Mouse (Mus musculus): ENCODE results near the gene Nckap5. TPM values are rescaled to one million over a fixed set of nuclear protein-coding genes. Genes with fewer than 3 reads are reported as not detected.

Gene Nckap5
- polyA plus RNA-seq (2017; shearing (Covaris generic)) = 0.48 TPM

DNA sequence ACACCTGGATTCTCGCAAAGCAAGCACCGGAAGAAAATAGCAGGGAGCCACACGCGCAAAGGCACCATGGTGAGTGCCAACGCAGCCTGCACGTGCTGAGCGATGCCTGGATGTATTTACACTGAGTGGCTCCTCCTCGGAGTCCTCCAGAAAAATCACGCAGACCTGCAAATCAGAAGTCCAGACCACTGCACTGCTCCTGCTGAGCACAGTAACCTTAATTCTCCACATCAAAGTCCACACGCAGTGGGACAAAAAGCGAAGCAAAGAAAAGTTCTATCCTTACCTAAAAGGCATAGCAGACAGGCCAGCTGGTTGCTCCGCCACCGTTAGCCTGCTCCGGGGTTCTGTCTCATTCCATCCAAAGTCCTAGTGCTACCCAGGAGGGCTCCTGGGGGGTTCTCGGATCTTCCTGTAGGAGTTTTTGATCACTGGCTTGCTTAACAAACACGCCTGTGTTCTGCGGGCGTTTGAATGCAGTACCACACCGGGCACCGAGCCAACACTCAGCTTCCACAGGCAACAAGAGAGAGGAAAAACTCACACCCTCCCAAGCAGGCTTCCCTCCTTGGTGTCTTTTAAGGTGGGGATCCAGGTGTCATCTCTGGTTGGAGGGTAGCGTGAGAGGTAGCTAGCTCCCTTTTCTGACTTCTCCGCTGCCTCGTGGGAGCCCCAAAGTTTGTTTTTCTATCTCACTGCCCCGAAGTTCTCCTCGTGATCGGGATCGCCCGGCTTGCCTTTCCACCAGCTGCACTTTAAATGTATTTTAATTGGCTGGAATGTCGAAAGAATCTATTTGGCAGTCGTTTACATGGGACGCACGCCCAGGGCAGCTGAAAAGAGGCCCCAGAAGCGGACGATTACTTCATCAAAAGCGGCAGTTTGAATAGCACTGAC, at the start of gene Nckap5:
Nckap5 (minus strand) TSS at position 769 of the 897 bp plus-strand sequence.

DNA sequence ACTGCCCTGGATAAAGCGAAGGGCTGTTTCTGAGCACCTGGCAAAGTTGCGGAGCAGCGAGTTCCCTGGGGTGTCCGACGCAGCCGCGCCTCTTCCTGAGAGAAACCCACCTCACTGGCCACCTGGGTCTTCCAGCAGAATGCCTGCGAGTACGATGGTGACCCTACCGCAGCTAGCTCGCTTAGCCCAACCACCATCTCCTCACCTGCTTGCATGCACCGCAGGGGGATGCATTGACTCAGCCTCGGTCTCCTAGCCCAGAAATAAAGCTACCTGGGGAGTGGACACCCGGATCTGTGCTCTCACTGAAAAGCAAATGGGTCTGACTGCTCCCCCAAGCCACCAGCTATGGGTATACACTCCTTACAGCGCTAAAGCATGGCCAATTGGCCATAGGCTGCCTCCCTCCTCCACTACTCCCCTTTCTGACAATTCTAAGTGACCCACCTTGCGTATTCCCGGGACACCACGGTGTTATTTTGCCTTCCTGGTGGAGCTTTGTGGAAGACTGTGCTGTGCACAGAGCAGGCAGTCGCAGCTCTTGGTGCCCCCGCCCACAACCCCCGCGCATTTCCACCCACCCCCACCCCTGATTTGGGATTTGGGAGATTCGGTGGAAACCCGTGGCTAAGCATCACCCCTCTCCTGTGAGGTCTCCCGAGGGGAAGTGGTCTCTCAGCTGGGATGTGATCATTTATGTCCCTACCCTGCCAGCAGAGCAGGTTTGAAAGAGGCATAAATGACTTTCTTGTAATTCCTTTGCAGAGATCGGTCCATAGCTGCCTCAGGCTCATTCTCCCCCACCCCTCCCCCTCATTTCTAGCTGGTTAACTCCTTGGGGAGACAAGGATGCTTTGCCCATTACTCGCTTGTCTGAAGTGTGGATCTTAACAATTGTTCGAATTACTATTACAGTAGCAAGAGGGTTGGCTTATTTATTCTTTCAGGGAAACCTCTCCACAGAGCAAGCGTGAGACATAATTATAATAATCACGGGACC, 917.7 kb downstream of the Nckap5 start, which contains the start of gene Lypd1:
Lypd1 (minus strand) TSS at position 501 of the 1,000 bp plus-strand sequence.

Data from effector memory CD4-positive, alpha-beta T cell, adult 7 months (primary cell).